Mouse (Mus musculus) stomach, embryonic 14.5 days (tissue): ENCODE measurements around the gene Sympk. TPM values are rescaled to one million over a fixed set of nuclear protein-coding genes. Genes with fewer than 3 reads are reported as not detected.

Experiments used
- ATAC-seq: fragments of 200-750 bp; cut with Nextera tagmentation; 2 replicates; pipeline ENCODE4 v1.8.0; 2017; ENCODE audit warnings: low read depth, moderate TSS enrichment; ENCODE audit not compliant: insufficient number of reproducible peaks, insufficient read depth, low FRiP score
- H3K27ac ChIP-seq: fragments of 300-500 bp; sonication (generic); 2 replicates; pipeline ENCODE4 v1.5.1; 2014; ENCODE audit warnings: mild to moderate bottlenecking, low read length, moderate library complexity, mixed read lengths
- H3K27me3 ChIP-seq: fragments of 300-500 bp; sonication (generic); 2 replicates; pipeline ENCODE4 v1.6.1; 2014; ENCODE audit warnings: low read length, control low read depth, mixed read lengths; ENCODE audit not compliant: control insufficient read depth, insufficient read depth
- H3K36me3 ChIP-seq: fragments of 300-500 bp; sonication (generic); 2 replicates; pipeline ENCODE4 v1.6.1; 2014; ENCODE audit warnings: mild to moderate bottlenecking, control low read depth, low read length, moderate library complexity, mixed read lengths; ENCODE audit not compliant: control insufficient read depth, insufficient read depth
- H3K4me1 ChIP-seq: fragments of 300-500 bp; sonication (generic); 2 replicates; pipeline ENCODE4 v1.6.1; 2014; ENCODE audit warnings: low read length, control low read depth, mixed read lengths; ENCODE audit not compliant: control insufficient read depth, insufficient read depth
- H3K4me2 ChIP-seq: fragments of 300-500 bp; sonication (generic); replicated peaks from 2 replicates; pipeline ENCODE4 v1.6.1; 2014; ENCODE audit warnings: low read depth, low read length, control low read depth
- H3K4me3 ChIP-seq: fragments of 300-500 bp; sonication (generic); 2 replicates; pipeline ENCODE4 v1.5.1; 2014; ENCODE audit warnings: low read depth, low read length, control low read depth
- H3K9ac ChIP-seq: fragments of 300-500 bp; sonication (generic); replicated peaks from 2 replicates; pipeline ENCODE4 v1.6.1; 2014; ENCODE audit warnings: low read depth, mild to moderate bottlenecking, control low read depth, low read length, moderate library complexity, mixed read lengths
- H3K9me3 ChIP-seq: fragments of 300-500 bp; sonication (generic); 2 replicates; pipeline ENCODE4 v1.6.1; 2016; ENCODE audit warnings: low read depth, low read length, control low read depth; ENCODE audit not compliant: control insufficient read depth
- whole genome bisulfite sequencing: fragments of 180-500 bp; shearing (Covaris S2); extraction: QIAGEN DNeasy Blood & Tissue Kit; methylation state at CpG from one replicate; pipeline ENCODE4 v1.1.7; 2014; 5-methylcytosine and 5-hydroxymethylcytosine counted together
- polyA plus RNA-seq: library from polyadenylated mRNA; unstranded; fragments of >200 nt; fragmentation: Nextera tagmentation; extraction: Ambion mirVana; gene quantifications from 2 replicates; pipeline ENCODE4 v1.2.1, GENCODE M21; 2014

Gene Sympk
- polyA plus RNA-seq, 1 experiment from 2014 or later, result 21.7 TPM

DNA sequence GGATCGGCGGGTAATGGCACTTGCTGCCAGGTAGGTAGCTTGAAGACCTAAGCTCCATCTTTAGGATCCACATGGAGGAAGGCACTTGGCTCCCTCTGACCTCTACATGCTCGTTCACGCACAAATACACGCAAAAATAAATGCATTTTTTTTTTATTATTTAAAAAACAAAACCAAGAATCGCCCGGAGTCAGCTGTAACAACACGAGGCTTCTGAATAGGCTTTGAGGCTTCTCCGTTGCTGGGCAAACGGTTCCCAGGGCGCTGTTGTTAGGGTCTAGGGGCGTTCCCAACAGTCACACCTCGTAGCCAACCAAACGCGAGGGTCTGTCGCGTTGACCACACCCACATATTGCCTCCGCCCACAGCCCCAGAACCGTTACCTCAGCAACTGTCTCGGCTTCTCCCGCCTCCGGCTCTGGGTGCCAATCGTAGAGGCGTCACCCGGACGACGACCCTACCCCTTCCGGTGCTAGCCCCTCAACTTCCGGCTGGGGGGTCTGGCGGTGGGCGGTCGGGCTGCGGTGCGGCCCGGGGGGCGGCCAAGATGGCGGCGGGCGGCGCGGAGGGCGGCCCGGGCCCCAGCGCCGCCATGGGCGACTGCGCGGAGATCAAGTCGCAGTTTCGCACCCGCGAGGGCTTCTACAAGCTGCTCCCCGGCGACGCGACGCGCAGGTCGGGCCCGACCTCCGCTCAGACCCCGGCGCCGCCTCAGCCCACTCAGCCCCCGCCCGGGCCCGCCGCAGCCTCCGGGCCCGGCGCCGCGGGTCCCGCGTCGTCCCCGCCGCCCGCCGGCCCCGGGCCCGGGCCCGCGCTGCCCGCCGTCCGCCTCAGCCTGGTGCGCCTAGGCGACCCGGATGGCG lies 51.8 kb downstream of the Sympk start, which contains the start of gene Dmwd:
TSS of gene Dmwd (plus strand) at position 505 of the 863 bp plus-strand sequence.
- Histone ChIP-seq H3K9ac (peak within 1 kb of the TSS; percentile 96), H3K4me1 (peaks cover 18% of the 10 kb centered on the region), H3K27me3 (no peaks in the 10 kb centered on the region), H3K4me3 (peak within 1 kb of the TSS; percentile 98), H3K36me3 (peaks cover 31% of the 10 kb centered on the region), H3K27ac (peak within 1 kb of the TSS; percentile 76), H3K4me2 (peak within 1 kb of the TSS; percentile 88), H3K9me3 (no peaks in the 10 kb centered on the region)
- under 1% methylated on average over 89 of the region's 91 CpGs for WGBS
- ATAC-seq, result peak; percentile 98

DNA sequence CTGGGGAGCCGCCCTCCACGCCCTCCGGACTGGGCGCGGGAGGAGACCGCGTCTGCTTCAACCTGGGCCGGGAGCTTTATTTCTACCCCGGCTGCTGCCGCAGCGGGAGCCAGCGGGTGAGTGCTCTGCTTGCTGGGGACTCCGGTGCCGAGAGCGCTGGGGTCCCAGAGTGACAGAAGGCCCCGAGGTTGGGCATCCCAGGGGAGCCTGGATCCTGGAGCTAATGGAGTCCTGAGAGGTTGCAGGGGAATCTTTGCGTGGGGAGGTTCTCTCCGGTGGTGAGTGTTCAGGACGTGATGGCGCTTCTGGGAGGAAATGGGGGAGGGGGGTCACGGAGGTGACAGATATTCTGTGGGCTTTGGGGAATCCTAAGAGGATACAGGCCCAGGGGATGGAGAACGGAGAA lies 52.4 kb downstream of the Sympk start:
- under 1% methylated on average over 22 of the region's 22 CpGs for WGBS
- peak overlapping the region; percentile 76; the same call in 1 of the 2 replicates for H3K27ac ChIP-seq
- peak overlapping the region; percentile 88 for H3K4me2 ChIP-seq
- H3K27me3 ChIP-seq, result no peaks in the 10 kb centered on the region
- peaks cover 18% of the 10 kb centered on the region for H3K4me1 ChIP-seq
- H3K4me3 ChIP-seq, result peak overlapping the region; percentile 98
- no peaks in the 10 kb centered on the region for H3K9me3 ChIP-seq
- ATAC-seq, result no peak
- peak overlapping the region; percentile 96 for H3K9ac ChIP-seq
- peaks cover 38% of the 10 kb centered on the region for H3K36me3 ChIP-seq

DNA sequence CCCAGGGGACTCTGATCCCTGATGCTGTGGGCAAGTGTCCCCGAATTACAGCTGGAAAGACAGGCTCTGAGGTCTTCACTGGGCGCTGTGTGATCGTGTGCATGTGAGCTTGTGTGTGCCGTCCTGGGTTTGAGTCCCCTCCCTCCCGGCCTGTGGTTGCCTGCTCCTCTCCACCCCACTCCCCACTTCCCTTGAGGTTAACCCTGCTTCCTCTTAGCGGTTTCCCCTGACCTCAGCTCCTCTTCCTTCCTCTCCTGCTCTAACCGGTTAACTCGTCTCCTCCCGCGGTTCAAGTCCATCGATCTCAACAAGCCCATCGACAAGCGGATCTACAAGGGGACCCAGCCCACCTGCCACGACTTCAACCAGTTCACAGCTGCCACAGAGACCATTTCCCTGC lies 53.6 kb downstream of the Sympk start:
- Histone ChIP-seq H3K4me1 (peaks cover 26% of the 10 kb centered on the region), H3K36me3 (peaks cover 44% of the 10 kb centered on the region), H3K27me3 (no peaks in the 10 kb centered on the region), H3K27ac (no peak overlapping the region), H3K4me2 (peak overlapping the region; percentile 88; the same call in 1 of the 2 replicates), H3K9me3 (no peaks in the 10 kb centered on the region), H3K4me3 (peak overlapping the region; percentile 98; the same call in 1 of the 2 replicates), H3K9ac (no peak overlapping the region)
- ATAC-seq, result no peak
- 73% methylated on average over 14 of the region's 14 CpGs for WGBS

- ATAC-seq, result no peak
- Histone ChIP-seq H3K9ac (no peak overlapping the region), H3K4me3 (no peak overlapping the region), H3K36me3 (peaks cover 45% of the 10 kb centered on the region), H3K4me2 (no peak overlapping the region), H3K27ac (no peak overlapping the region), H3K27me3 (no peaks in the 10 kb centered on the region), H3K4me1 (peaks cover 36% of the 10 kb centered on the region), H3K9me3 (no peaks in the 10 kb centered on the region)
- 81% methylated on average over 3 of the region's 3 CpGs for WGBS
Observed at GRCm38 (mm10) chr7:19078732-19079131, 54.6 kb downstream of the Sympk start.

GRCm38 (mm10) chr7:19080451-19080950 lies 56.3 kb downstream of the Sympk start:
- Histone ChIP-seq H3K4me2 (no peak overlapping the region), H3K4me1 (peaks cover 49% of the 10 kb centered on the region), H3K27me3 (no peaks in the 10 kb centered on the region), H3K36me3 (peaks cover 45% of the 10 kb centered on the region), H3K27ac (no peak overlapping the region), H3K9ac (no peak overlapping the region), H3K4me3 (no peak overlapping the region), H3K9me3 (no peaks in the 10 kb centered on the region)
- WGBS, result 85% methylated on average over 19 of the region's 19 CpGs
- no peak for ATAC-seq

DNA sequence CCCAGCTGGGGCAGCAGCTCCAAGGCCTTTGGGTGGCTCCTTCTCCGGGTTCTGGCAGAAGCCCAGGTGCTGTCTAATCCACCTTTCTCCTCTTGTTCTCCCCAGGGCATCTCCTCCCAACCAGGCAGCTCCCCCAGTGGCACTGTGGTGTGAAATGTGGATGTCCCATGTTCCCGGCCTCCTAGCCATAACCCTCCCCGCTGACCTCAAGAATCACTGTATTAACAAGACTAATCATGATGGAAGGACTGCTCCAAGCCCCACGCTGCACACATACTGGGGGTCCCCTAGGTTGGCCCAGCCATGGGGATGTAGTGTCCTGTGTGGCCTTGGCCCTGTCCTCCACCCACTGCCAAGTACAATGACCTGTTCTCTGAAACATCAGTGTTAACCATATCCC lies 58.0 kb downstream of the Sympk start:
- Histone ChIP-seq H3K9me3 (no peaks in the 10 kb centered on the region), H3K27ac (no peak overlapping the region), H3K4me2 (no peak overlapping the region), H3K36me3 (peaks cover 46% of the 10 kb centered on the region), H3K4me3 (no peak overlapping the region), H3K4me1 (peaks cover 51% of the 10 kb centered on the region), H3K27me3 (no peaks in the 10 kb centered on the region), H3K9ac (no peak overlapping the region)
- WGBS, result 90% methylated on average over 4 of the region's 4 CpGs
- ATAC-seq, result no peak

GRCm38 (mm10) chr7:19083096-19083495 lies 58.9 kb downstream of the Sympk start:
- Histone ChIP-seq H3K4me3 (peak overlapping the region; percentile 23; the same call in 1 of the 2 replicates), H3K9ac (no peak overlapping the region), H3K4me1 (peaks cover 43% of the 10 kb centered on the region), H3K27ac (no peak overlapping the region), H3K27me3 (no peaks in the 10 kb centered on the region), H3K9me3 (no peaks in the 10 kb centered on the region), H3K36me3 (peaks cover 52% of the 10 kb centered on the region), H3K4me2 (peak overlapping the region; percentile 40; the same call in 1 of the 2 replicates)
- ATAC-seq, result no peak
- WGBS, result 41% methylated on average over 6 of the region's 6 CpGs

DNA sequence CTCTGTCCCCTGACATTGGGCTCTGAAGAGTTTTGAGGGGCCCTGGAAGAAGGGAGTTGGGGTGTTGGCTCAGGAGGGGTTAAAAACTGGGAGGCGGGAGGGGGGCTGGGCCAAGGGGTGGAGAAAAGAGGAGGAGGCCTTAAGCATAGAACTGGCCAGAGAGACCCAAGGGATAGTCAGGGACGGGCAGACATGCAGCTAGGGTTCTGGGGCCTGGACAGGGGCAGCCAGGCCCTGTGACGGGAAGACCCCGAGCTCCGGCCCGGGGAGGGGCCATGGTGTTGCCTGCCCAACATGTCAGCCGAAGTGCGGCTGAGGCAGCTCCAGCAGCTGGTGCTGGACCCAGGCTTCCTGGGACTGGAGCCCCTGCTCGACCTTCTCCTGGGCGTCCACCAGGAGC lies 59.5 kb downstream of the Sympk start, which contains the start of gene Dmpk:
TSS of gene Dmpk (plus strand) at position 149 of the 400 bp plus-strand sequence.
- H3K36me3 ChIP-seq, result peaks cover 52% of the 10 kb centered on the region
- H3K27me3 ChIP-seq, result no peaks in the 10 kb centered on the region
- peak within 1 kb of the TSS; percentile 4; the same call in 1 of the 2 replicates for H3K9ac ChIP-seq
- ATAC-seq, result peak; percentile 49; the same call in 1 of the 2 replicates
- peak within 1 kb of the TSS; percentile 23 for H3K4me3 ChIP-seq
- WGBS, result 24% methylated on average over 10 of the region's 10 CpGs
- H3K4me1 ChIP-seq, result peaks cover 43% of the 10 kb centered on the region
- H3K27ac ChIP-seq, result peak within 1 kb of the TSS; percentile 45; the same call in 1 of the 2 replicates
- peak within 1 kb of the TSS; percentile 40 for H3K4me2 ChIP-seq
- H3K9me3 ChIP-seq, result no peaks in the 10 kb centered on the region
